Mouse (Mus musculus): ENCODE measurements around the gene Gatb. TPM values are rescaled to one million over a fixed set of nuclear protein-coding genes. Genes with fewer than 3 reads are reported as not detected.

The Gatb gene
- polyA plus RNA-seq (2015; fragmentation: Nextera tagmentation; extraction: Ambion mirVana) = 22.2 TPM in 2 replicates

GRCm38 (mm10) chr3:85573864-85574830, at the start of gene Gatb:
Gene Gatb (plus strand): TSS chr3:85574119.
- peak within 1 kb of the TSS; percentile 56 for H3K27ac ChIP-seq
- no peaks in the 10 kb centered on the region for H3K27me3 ChIP-seq
- no peaks in the 10 kb centered on the region; the same call in 1 of the 2 replicates for H3K36me3 ChIP-seq
- H3K4me1 ChIP-seq = no peaks in the 10 kb centered on the region
- peak within 1 kb of the TSS; percentile 82 for H3K4me2 ChIP-seq (replicated peaks)
- H3K9ac ChIP-seq = peak within 1 kb of the TSS; percentile 86
- no peaks in the 10 kb centered on the region for H3K9me3 ChIP-seq
- 2% methylated on average over 41 of the region's 41 CpGs for WGBS
- peak within 1 kb of the TSS; percentile 80 for H3K4me3 ChIP-seq
- peak; percentile 100 for ATAC-seq (ENCODE audit: low FRiP score, low read depth)

- H3K27ac ChIP-seq = no peak overlapping the region
- peaks cover 8% of the 10 kb centered on the region; the same call in 1 of the 2 replicates for H3K4me1 ChIP-seq
- H3K4me3 ChIP-seq = no peak overlapping the region
- H3K9ac ChIP-seq = no peak overlapping the region
- 78% methylated on average over 8 of the region's 8 CpGs for WGBS
- H3K9me3 ChIP-seq = no peaks in the 10 kb centered on the region
- no peaks in the 10 kb centered on the region for H3K36me3 ChIP-seq
- no peak for ATAC-seq (ENCODE audit: low FRiP score, low read depth)
- no peaks in the 10 kb centered on the region for H3K27me3 ChIP-seq
- no peak overlapping the region for H3K4me2 ChIP-seq (replicated peaks)
Observed at GRCm38 (mm10) chr3:85530601-85531161, 43.2 kb upstream of the Gatb start.

- H3K27me3 ChIP-seq = no peaks in the 10 kb centered on the region
- H3K4me2 ChIP-seq (replicated peaks) = no peak overlapping the region
- H3K9me3 ChIP-seq = no peaks in the 10 kb centered on the region
- no peaks in the 10 kb centered on the region for H3K36me3 ChIP-seq
- 82% methylated on average over 3 of the region's 3 CpGs for WGBS
- H3K4me1 ChIP-seq = peaks cover 18% of the 10 kb centered on the region
- H3K4me3 ChIP-seq = no peak overlapping the region
- no peak overlapping the region for H3K27ac ChIP-seq
- ATAC-seq (ENCODE audit: low FRiP score, low read depth) = no peak
- no peak overlapping the region for H3K9ac ChIP-seq
Observed at GRCm38 (mm10) chr3:85532376-85532775, 41.5 kb upstream of the Gatb start.

GRCm38 (mm10) chr3:85535042-85535441, 38.9 kb upstream of the Gatb start:
- 77% methylated on average over 3 of the region's 3 CpGs for WGBS
- Histone ChIP-seq H3K36me3 (no peaks in the 10 kb centered on the region), H3K4me2 (replicated peaks) (no peak overlapping the region), H3K27me3 (no peaks in the 10 kb centered on the region), H3K9me3 (no peaks in the 10 kb centered on the region), H3K27ac (no peak overlapping the region), H3K4me1 (peaks cover 18% of the 10 kb centered on the region), H3K9ac (no peak overlapping the region), H3K4me3 (no peak overlapping the region)
- ATAC-seq (ENCODE audit: low FRiP score, low read depth) = no peak

GRCm38 (mm10) chr3:85535621-85536520, 38.0 kb upstream of the Gatb start:
- Histone ChIP-seq H3K9me3 (no peaks in the 10 kb centered on the region), H3K4me1 (peaks cover 18% of the 10 kb centered on the region), H3K9ac (no peak overlapping the region), H3K4me3 (no peak overlapping the region), H3K4me2 (replicated peaks) (no peak overlapping the region), H3K27me3 (no peaks in the 10 kb centered on the region), H3K27ac (no peak overlapping the region), H3K36me3 (no peaks in the 10 kb centered on the region)
- ATAC-seq (ENCODE audit: low FRiP score, low read depth) = no peak; the same call in 1 of the 2 replicates
- WGBS = 28% methylated on average over 11 of the region's 11 CpGs

- Histone ChIP-seq H3K27me3 (no peaks in the 10 kb centered on the region), H3K27ac (no peak overlapping the region), H3K4me3 (no peak overlapping the region), H3K9me3 (no peaks in the 10 kb centered on the region), H3K4me2 (replicated peaks) (no peak overlapping the region), H3K4me1 (no peaks in the 10 kb centered on the region), H3K9ac (no peak overlapping the region), H3K36me3 (no peaks in the 10 kb centered on the region)
- no peak for ATAC-seq (ENCODE audit: low FRiP score, low read depth)
- 62% methylated on average over 3 of the region's 3 CpGs for WGBS
Observed at GRCm38 (mm10) chr3:85542765-85543164, 31.2 kb upstream of the Gatb start.

DNA sequence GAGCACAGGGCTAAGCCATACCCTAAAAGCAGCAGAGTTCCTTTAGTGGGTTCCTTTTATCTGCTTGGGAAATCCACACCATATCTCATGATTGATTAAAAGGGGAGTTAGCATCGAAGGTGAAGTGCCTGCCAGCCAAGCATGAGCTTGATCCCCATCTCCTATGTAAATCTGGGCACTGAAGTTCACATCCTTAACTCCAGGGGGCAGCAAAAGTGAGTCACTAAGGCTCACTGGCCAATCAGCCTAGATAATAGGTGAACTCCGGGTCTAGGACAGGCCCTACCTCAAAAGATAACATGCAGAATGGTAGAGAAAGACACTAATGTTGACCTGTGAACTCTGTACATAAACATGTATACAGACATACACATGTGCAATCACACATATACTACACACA, 30.3 kb upstream of the Gatb start:
- Histone ChIP-seq H3K9ac (no peak overlapping the region), H3K9me3 (no peaks in the 10 kb centered on the region), H3K27ac (no peak overlapping the region), H3K36me3 (no peaks in the 10 kb centered on the region), H3K27me3 (no peaks in the 10 kb centered on the region), H3K4me3 (no peak overlapping the region), H3K4me2 (replicated peaks) (no peak overlapping the region), H3K4me1 (no peaks in the 10 kb centered on the region)
- WGBS = 62% methylated on average over 2 of the region's 2 CpGs
- no peak for ATAC-seq (ENCODE audit: low FRiP score, low read depth)

- Histone ChIP-seq H3K9me3 (0 out of 2 replicates have a peak, but pooled peaks cover 4% of the 10 kb centered on the region), H3K4me3 (no peak overlapping the region), H3K4me2 (replicated peaks) (no peak overlapping the region), H3K36me3 (no peaks in the 10 kb centered on the region), H3K27me3 (no peaks in the 10 kb centered on the region), H3K27ac (no peak overlapping the region), H3K9ac (no peak overlapping the region), H3K4me1 (peaks cover 10% of the 10 kb centered on the region)
- no peak for ATAC-seq (ENCODE audit: low FRiP score, low read depth)
- WGBS = 38% methylated on average over 4 of the region's 4 CpGs
Observed at GRCm38 (mm10) chr3:85550312-85550711, 23.6 kb upstream of the Gatb start.

DNA sequence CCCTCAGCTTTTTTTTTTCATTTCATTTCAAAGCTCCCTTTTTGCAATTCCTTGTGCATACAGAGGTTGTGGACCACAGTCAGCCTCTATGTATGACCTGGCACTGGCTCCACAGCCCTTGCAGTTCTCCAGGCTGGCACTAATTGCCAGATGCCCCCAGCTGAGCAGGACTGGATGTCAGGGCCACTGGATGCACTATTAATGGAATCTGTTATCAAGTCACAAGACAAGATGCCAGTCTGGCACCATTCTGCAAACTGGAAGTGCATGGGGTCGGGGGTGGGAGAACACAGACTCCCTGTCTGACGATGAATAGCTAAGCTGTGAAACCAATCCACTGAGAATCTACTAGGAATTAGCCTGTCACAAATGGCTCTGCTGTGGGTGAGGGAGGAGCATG, 22.6 kb upstream of the Gatb start:
- H3K9me3 ChIP-seq = 0 out of 2 replicates have a peak, but pooled peaks cover 4% of the 10 kb centered on the region
- H3K9ac ChIP-seq = no peak overlapping the region
- no peaks in the 10 kb centered on the region for H3K27me3 ChIP-seq
- peaks cover 10% of the 10 kb centered on the region for H3K4me1 ChIP-seq
- H3K4me3 ChIP-seq = no peak overlapping the region
- H3K4me2 ChIP-seq (replicated peaks) = no peak overlapping the region
- no peak overlapping the region for H3K27ac ChIP-seq
- 62% methylated on average over 2 of the region's 2 CpGs for WGBS
- no peaks in the 10 kb centered on the region for H3K36me3 ChIP-seq
- ATAC-seq (ENCODE audit: low FRiP score, low read depth) = no peak

DNA sequence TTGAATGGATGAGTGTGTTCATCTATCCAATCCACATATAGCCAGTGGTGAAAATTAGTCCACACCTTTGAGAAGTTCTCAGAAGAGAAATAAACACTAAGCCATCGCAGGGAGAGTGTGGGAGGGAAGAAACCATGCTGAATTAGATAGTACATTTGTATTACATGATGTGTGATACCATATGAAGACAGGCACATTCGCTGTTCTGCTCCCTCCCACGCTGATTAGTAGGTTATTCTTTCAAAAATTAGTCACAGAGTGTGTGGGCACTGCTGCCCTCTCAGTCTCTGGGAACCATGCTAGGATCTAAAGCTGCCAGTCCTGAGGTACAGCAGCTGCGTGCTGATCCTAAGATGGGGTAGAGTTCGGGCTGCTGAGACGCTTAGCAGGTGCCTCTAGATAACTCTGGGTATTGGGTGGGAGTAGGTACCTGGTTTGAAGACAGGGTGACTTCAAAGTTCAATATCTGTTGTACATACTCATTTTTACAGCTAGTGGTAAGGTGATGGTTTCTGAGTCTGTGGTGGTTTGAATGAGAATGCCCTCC, 20.1 kb upstream of the Gatb start:
- no peak overlapping the region for H3K4me3 ChIP-seq
- WGBS = 94% methylated on average over 6 of the region's 6 CpGs
- ATAC-seq (ENCODE audit: low FRiP score, low read depth) = no peak
- H3K27me3 ChIP-seq = no peaks in the 10 kb centered on the region
- H3K27ac ChIP-seq = no peak overlapping the region
- H3K4me2 ChIP-seq (replicated peaks) = no peak overlapping the region
- 0 out of 2 replicates have a peak, but pooled peaks cover 3% of the 10 kb centered on the region for H3K9me3 ChIP-seq
- H3K36me3 ChIP-seq = no peaks in the 10 kb centered on the region
- no peak overlapping the region for H3K9ac ChIP-seq
- H3K4me1 ChIP-seq = peaks cover 10% of the 10 kb centered on the region

- 53% methylated on average over 2 of the region's 2 CpGs for WGBS
- no peak for ATAC-seq (ENCODE audit: low FRiP score, low read depth)
- H3K4me2 ChIP-seq (replicated peaks) = no peak overlapping the region
- H3K4me3 ChIP-seq = no peak overlapping the region
- no peak overlapping the region for H3K27ac ChIP-seq
- H3K9me3 ChIP-seq = no peaks in the 10 kb centered on the region
- H3K27me3 ChIP-seq = no peaks in the 10 kb centered on the region
- no peak overlapping the region for H3K9ac ChIP-seq
- no peaks in the 10 kb centered on the region; the same call in 1 of the 2 replicates for H3K4me1 ChIP-seq
- no peaks in the 10 kb centered on the region for H3K36me3 ChIP-seq
Observed at GRCm38 (mm10) chr3:85564603-85565002, 9.3 kb upstream of the Gatb start.

All from limb, embryonic 13.5 days (tissue).